Mouse (Mus musculus) erythroid progenitor cell, adult 5-6 weeks (primary cell): ENCODE results near the gene Xpc. TPM values are rescaled to one million over a fixed set of nuclear protein-coding genes. Genes with fewer than 3 reads are reported as not detected.

Experiments
- ATAC-seq: replicated peaks from 2 replicates; pipeline ENCODE4 v1.8.0; 2016; ENCODE audit warnings: moderate number of reproducible peaks, mild to moderate bottlenecking, moderate TSS enrichment, inconsistent platforms; ENCODE audit not compliant: poor library complexity, low FRiP score, severe bottlenecking
- total RNA-seq, 2 experiments: library from RNA; stranded (forward) in 1 of 2; stranded (reverse) in 1 of 2; fragments of 150-400 nt in 1 of 2; fragments of 186-747, 209-891 nt in 1 of 2; gene quantifications; 2 replicates each; pipeline versions ENCODE4 v1.2.3 to v1.2.4; 2015 to 2017; ENCODE audit warnings: low replicate concordance in 2 of 2

The Xpc gene
- total RNA-seq (2015; ENCODE audit: low replicate concordance), result 3.2 and 5.4 TPM in 2 replicates
- 4.7 and 6.4 TPM in 2 replicates for total RNA-seq (2017; ENCODE audit: low replicate concordance)

DNA sequence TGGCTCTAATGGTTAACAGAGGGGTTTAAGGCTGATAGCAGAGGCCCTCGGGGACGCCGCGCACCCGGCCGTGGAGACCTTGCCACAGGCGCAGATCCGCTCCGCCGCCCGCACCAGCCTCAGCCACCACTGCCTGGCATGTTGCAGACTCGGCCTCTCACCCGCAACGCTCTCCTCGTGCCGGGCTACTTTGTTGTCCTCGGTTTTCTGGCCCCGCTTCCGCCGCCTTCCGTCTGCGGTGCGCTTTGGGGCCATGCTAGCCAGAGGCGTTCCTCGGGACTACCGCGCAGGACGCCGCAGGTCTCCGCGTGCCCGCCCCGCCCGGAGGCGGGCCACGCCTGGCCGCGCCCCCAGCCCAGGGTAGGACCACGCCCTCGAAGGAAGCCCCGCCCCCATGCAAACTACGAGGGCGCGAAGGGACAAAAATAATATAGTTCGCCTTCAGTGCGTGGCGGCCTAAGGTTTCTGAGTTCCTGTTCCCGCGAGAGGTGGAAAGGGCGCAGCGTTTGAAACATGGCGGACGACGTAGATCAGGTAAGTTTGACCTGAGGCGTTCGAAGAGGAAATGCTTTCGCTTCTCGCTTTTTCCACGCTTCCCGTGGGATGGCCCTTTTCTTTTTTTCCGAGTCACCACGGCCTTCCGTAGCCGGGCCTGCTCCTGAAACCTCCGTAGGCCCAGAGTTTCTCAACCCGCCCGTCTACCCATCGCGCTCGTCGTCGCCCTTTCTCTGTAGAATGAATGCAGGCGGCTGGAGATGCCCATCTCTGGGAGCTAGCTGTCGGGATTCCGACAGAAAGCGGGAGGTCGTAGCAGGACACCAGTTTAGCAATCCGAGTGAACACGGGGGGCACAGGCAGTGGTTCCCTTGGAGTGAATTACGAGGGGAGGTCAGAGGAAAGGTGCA is at the start of gene Xpc, which contains the start of gene Lsm3:
Gene Xpc, minus strand, starts transcription at position 344 of the 905 bp plus-strand sequence.
Gene Lsm3, plus strand, starts transcription at position 384 of the 905 bp plus-strand sequence.
- ATAC-seq, result peak; percentile 95

DNA sequence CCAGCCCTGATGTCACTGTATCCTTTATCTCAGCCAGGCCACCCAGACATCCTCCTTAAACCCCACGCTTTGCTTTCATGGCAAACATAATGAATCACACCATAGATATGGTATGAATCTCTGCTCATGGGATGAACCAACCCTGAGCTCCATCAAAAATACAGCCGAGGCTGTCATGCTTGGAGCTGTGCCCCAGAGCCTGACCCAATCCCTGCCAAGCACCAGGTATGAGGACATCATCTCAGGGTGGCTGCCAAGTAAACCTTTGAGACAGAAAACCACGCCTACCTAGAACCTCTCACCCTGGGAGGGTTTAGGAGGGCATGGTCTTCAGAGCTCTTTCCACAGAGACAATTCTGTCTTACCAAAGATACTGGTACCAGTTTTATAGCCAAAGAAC is 47.3 kb upstream of the Xpc start:
- ATAC-seq, result no peak

- no peak for ATAC-seq
Observed at GRCm38 (mm10) chr6:91560186-91560585, 44.5 kb upstream of the Xpc start.

DNA sequence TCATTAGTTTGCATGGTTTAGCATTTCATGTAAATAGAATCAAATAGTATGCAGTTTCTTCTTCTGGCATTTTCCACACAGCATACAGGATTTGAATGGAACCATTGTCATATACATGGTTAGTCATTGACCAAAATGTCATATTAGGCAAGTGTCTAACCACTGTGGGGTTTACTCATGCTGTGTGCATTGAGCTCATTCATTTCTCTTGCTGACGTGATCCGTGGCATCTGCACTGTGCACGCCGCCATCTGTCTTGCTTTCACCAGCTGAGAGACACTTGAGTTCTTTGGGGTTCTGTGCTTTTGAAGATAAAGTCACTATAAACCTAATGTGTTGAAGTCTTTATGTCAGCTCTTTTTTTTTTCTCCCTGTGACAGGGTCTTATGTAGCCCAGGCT is 43.7 kb upstream of the Xpc start:
- no peak for ATAC-seq

DNA sequence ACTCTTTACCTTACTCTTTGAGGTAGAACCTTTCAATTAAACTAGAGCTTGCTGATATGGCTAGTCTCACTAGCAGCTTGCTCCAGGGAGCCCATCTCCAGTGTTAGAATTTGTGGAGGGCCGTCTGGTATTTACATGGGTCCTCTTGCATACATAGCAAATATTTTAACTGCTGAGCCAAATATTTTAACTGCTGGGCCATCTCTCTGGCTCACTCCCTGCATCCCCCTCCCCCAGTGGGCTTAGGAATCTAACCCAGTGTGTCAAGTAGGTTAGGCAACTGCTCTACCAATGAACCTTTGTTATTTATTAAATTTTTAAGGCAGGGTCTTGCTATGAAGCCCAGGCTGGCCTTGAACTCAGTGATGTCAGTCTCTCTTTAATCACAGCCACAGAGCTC is 42.9 kb upstream of the Xpc start:
- no peak for ATAC-seq

DNA sequence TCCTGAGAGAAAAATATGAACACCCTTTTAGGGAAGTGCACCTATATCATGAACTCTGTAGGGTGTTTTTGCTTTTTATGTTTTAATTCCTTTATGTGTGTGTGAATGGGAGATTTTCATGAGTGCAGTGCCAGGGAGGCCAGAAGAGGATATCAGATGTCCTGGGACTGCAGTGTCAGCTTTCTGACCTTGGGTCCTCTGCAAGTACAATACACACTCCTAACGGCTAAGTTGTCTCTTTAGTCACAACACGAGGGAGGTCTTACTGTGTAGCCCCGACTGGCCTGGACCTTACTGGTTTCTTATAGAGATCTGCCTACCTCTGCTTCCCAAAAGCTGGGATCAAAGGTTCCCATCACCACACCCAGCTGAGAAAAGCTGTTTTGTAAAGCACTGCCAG is 37.0 kb upstream of the Xpc start:
- ATAC-seq, result no peak

GRCm38 (mm10) chr6:91551671-91552070 is 36.0 kb upstream of the Xpc start:
- no peak for ATAC-seq

- no peak for ATAC-seq
Observed at GRCm38 (mm10) chr6:91549621-91550020, 33.9 kb upstream of the Xpc start.

- ATAC-seq, result no peak
Observed at GRCm38 (mm10) chr6:91547313-91547712, 31.6 kb upstream of the Xpc start.

DNA sequence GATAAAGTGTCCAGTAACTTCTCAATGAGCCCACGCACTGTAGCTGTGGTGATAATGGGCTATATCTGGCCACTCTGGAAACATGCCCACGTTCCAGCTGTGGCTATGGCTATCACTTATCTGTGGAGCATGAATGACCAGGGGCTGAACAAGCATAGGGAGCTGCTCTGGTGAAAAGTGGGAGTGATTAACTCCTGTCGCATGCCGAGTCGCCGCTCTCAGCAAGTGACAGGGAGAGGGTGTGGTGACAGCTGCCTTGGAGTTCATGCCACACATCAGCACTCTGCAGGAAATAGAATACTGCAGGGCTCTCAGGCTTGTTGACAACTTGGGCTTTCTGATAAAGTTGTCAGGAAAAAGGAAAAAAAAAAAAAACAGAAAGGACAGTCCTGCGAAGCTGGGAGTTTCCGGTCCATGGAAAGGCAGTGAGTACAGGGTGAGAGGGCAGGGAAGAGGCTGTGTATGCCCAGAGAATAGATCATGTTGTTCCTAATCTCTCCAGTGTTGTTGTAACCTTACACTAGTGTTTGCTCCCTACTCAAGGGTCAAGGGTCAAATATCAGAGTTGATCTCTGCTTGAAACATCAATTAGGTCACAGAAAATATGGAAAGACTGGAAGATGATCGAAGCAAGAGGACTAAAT is 30.7 kb upstream of the Xpc start:
- no peak for ATAC-seq

DNA sequence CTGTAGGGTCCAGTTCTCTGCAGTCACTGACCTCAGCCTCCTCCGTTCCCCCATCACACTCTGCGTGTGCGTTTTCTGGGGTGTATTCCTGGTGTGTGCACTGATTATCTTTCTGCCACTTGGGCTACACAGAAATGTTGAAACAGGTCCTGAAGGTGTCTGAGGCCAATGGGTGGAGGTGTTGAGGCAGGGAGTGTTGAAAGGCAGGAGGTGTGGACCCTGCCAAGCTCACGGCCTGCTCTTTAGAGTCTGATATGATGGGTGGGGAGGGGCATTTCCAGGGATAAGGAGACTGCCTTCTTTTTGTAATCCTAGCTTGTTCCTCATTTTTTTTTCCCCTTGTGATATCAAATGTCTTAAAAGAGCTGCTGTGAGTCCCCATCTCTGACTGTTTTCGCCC is 27.4 kb upstream of the Xpc start:
- ATAC-seq, result no peak

- no peak for ATAC-seq
Observed at GRCm38 (mm10) chr6:91541276-91541675, 25.6 kb upstream of the Xpc start.

GRCm38 (mm10) chr6:91536047-91536765 is 20.5 kb upstream of the Xpc start:
- no peak for ATAC-seq

- ATAC-seq, result no peak
Observed at GRCm38 (mm10) chr6:91535231-91535630, 19.5 kb upstream of the Xpc start.

DNA sequence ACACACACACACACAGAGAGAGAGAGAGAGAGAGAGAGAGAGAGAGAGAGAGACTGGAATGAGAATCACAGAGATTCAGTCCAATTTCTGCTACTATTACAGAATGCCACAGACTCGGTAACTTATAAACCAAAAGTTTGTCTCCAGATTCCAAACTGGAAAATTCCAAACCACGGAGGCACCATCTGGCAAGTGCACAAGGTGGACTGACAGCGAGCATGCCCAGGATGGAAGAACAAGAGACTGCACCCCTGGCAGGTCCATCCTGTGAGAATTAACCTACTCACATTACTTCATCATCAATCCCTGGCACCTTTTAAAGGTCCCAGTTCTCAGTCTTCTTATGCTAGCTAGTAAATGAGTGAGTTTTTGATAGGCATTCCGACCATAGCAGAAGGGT is 18.6 kb upstream of the Xpc start:
- no peak for ATAC-seq

DNA sequence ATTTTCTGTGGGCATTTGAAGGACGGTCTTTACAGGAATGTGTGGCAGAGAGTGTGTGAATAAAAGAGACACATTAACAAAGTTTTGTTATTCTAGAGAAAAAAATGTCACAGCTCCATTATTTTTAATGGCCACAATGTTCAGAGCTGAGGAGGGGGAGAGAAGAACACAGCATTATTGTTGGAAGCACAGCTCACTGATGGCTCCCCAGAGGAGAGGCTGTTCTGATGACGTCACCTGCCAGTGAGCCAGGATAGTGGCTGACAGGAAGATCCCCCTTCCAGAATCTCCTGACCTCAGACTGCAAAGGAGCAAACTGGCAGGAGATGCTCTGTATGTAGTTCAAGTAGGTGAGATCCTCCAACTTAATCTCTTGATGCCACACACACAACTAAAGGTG is 18.1 kb upstream of the Xpc start:
- ATAC-seq, result no peak

GRCm38 (mm10) chr6:91533359-91533758 is 17.7 kb upstream of the Xpc start:
- ATAC-seq, result no peak

DNA sequence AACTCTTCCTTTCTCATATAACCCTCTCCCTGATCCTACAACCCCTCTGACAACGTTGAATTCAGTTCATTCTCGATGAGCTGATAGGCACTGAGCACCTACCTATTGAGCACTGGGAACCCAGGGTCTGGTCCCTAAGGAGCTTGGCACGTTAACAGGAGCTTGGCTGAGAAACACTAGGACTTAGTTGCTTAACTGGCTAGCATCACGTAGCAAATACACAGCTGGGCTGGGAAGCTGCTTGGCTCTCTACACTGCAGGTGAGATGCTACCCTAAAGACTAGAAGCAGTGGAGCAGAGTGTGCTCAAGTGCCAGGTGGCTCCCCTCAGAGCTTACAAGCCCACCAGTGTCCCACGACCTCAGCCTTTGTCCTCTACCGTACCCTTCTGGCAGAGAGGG is 17.0 kb upstream of the Xpc start:
- ATAC-seq, result no peak

GRCm38 (mm10) chr6:91531276-91531675 is 15.6 kb upstream of the Xpc start:
- no peak for ATAC-seq

- no peak for ATAC-seq
Observed at GRCm38 (mm10) chr6:91530673-91531072, 15.0 kb upstream of the Xpc start.
